19 mouse cellular contexts compared by ENCODE assay signal in genomic region chr19:56747878-56748277, GRCm38 (mm10). TPM values are rescaled to one million over a fixed set of nuclear protein-coding genes. Genes with fewer than 3 reads are reported as not detected.
A peak's percentile ranks its signal among the peaks of the same experiment; 100 is the strongest.
DNase-seq lines count a peak whose midpoint lies in the region; ATAC-seq and TF ChIP-seq lines count a peak whose summit lies in the region.
"Had no signal": no experiment of that assay in that cellular context is flagged by ENCODE, and none has a peak within 500 bp of the region (broad histone marks: within the 10 kb centered on the region; RNA-seq: fewer than 3 reads in every experiment).

No protein-coding gene starts in this region.

- H3K27me3 ChIP-seq in kidney, embryonic 14.5 days (ENCODE audit: control insufficient read depth, insufficient read depth, low read length), result no peaks in the 10 kb centered on the region; the same call in 1 of the 2 replicates
- H3K27me3 ChIP-seq in liver, postnatal 0 days (ENCODE audit: insufficient read depth, low read length), result no peaks in the 10 kb centered on the region
- H3K27me3 ChIP-seq in heart, postnatal 0 days (ENCODE audit: control insufficient read depth, insufficient read depth, low read length), result no peaks in the 10 kb centered on the region
- H3K27me3 ChIP-seq: heart, embryonic 15.5 days; limb, embryonic 12.5 days; lung, embryonic 15.5 days; neural tube, embryonic 15.5 days had no signal

- H3K36me3 ChIP-seq in kidney, embryonic 14.5 days (ENCODE audit: control insufficient read depth, insufficient read depth, low read length), result no peaks in the 10 kb centered on the region
- no peaks in the 10 kb centered on the region for H3K36me3 ChIP-seq in liver, postnatal 0 days (replicated peaks; ENCODE audit: insufficient read depth, low read length)
- H3K36me3 ChIP-seq in heart, postnatal 0 days (replicated peaks; ENCODE audit: control insufficient read depth, insufficient read depth, low read length), result no peaks in the 10 kb centered on the region
- H3K36me3 ChIP-seq: heart, embryonic 15.5 days; limb, embryonic 12.5 days; lung, embryonic 15.5 days; neural tube, embryonic 15.5 days had no signal

- no peak overlapping the region for H3K4me3 ChIP-seq in kidney, embryonic 14.5 days (ENCODE audit: low read length)
- H3K4me3 ChIP-seq in liver, postnatal 0 days (ENCODE audit: low read depth, low read length), result no peak overlapping the region
- no peak overlapping the region for H3K4me3 ChIP-seq in heart, postnatal 0 days (ENCODE audit: low read depth, low read length)
- H3K4me3 ChIP-seq: heart, embryonic 15.5 days; left cerebral cortex, adult 2 months; limb, embryonic 12.5 days; lung, embryonic 15.5 days; neural tube, embryonic 15.5 days had no signal

- no peak overlapping the region for H3K9ac ChIP-seq in kidney, embryonic 14.5 days (ENCODE audit: low read depth, low read length)
- H3K9ac ChIP-seq in liver, postnatal 0 days (replicated peaks), result no peak overlapping the region
- no peak overlapping the region for H3K9ac ChIP-seq in heart, postnatal 0 days (replicated peaks; ENCODE audit: low read depth, low read length)
- H3K9ac ChIP-seq: heart, embryonic 15.5 days; limb, embryonic 12.5 days; lung, embryonic 15.5 days; neural tube, embryonic 15.5 days had no signal

- no peak overlapping the region for H3K27ac ChIP-seq in kidney, embryonic 14.5 days (ENCODE audit: low read depth, low read length)
- no peak overlapping the region for H3K27ac ChIP-seq in liver, postnatal 0 days (ENCODE audit: low read depth)
- H3K27ac ChIP-seq in heart, postnatal 0 days (ENCODE audit: low read depth), result no peak overlapping the region
- H3K27ac ChIP-seq: heart, embryonic 15.5 days; hindbrain, postnatal 0 days; left cerebral cortex, adult 2 months; limb, embryonic 12.5 days; lung, embryonic 15.5 days; neural tube, embryonic 15.5 days had no signal

- no peaks in the 10 kb centered on the region for H3K9me3 ChIP-seq in kidney, embryonic 14.5 days (ENCODE audit: control insufficient read depth, low read length)
- H3K9me3 ChIP-seq in liver, postnatal 0 days (ENCODE audit: low read length), result no peaks in the 10 kb centered on the region
- H3K9me3 ChIP-seq in heart, postnatal 0 days (replicated peaks; ENCODE audit: control insufficient read depth, low read length), result no peaks in the 10 kb centered on the region
- H3K9me3 ChIP-seq: heart, embryonic 15.5 days; limb, embryonic 12.5 days; lung, embryonic 15.5 days; neural tube, embryonic 15.5 days had no signal

- DNase-seq in kidney, adult 9 months, result no peak
- DNase-seq in liver, postnatal 0 days, result no peak
- DNase-seq in liver, result no peak
- peak; percentile 49 for DNase-seq in brain, adult 2 months (ENCODE audit: low read depth, low spot score)
- DNase-seq in heart, postnatal 0 days (ENCODE audit: low spot score), result no peak
- DNase-seq in cerebellum, postnatal 36 days, result no peak
- DNase-seq: adrenal gland, postnatal 10 days; cerebellum, adult 9-11 months; kidney, adult 18-20 months had no signal

- no peaks in the 10 kb centered on the region for H3K4me1 ChIP-seq in kidney, embryonic 14.5 days (ENCODE audit: control insufficient read depth, insufficient read depth, low read length)
- no peaks in the 10 kb centered on the region for H3K4me1 ChIP-seq in liver, postnatal 0 days (ENCODE audit: insufficient read depth)
- H3K4me1 ChIP-seq in heart, postnatal 0 days (ENCODE audit: control insufficient read depth, insufficient read depth), result peaks cover 39% of the 10 kb centered on the region
- H3K4me1 ChIP-seq: lung, embryonic 15.5 days; neural tube, embryonic 15.5 days had no signal

- no peak for TF ChIP-seq EP300 in liver, postnatal 0 days (IDR thresholded peaks at IDR 0.05; ENCODE audit: low read depth)
- no peak for TF ChIP-seq EP300 in heart, postnatal 0 days (IDR thresholded peaks at IDR 0.05; ENCODE audit: low read depth)

- no peak overlapping the region for H3K4me2 ChIP-seq in kidney, embryonic 14.5 days (replicated peaks; ENCODE audit: low read depth, low read length)
- no peak overlapping the region for H3K4me2 ChIP-seq in liver, postnatal 0 days (ENCODE audit: low read depth, low read length)
- peak overlapping the region; percentile 24 for H3K4me2 ChIP-seq in heart, postnatal 0 days (ENCODE audit: low read depth, low read length)
- H3K4me2 ChIP-seq: heart, embryonic 15.5 days; limb, embryonic 12.5 days; lung, embryonic 15.5 days; neural tube, embryonic 15.5 days had no signal

- 52% methylated on average over 10 of the region's 10 CpGs for WGBS in kidney, embryonic 14.5 days
- WGBS in liver, postnatal 0 days (ENCODE audit: insufficient replicate concordance), result 71% methylated on average over 10 of the region's 10 CpGs
- WGBS in heart, postnatal 0 days, result 53% methylated on average over 10 of the region's 10 CpGs

- ATAC-seq in kidney, embryonic 14.5 days (ENCODE audit: low FRiP score, low TSS enrichment), result 0 out of 2 replicates have a peak, but pooled peaks have one; percentile 43
- ATAC-seq in liver, postnatal 0 days, result peak; percentile 20; the same call in 1 of the 2 replicates
- ATAC-seq in heart, postnatal 0 days (ENCODE audit: insufficient read depth, low read depth), result no peak
- ATAC-seq: CD4-positive, CD25-positive, alpha-beta regulatory T cell, adult 4 months; forebrain, embryonic 14.5 days; hindbrain, postnatal 0 days had no signal

- no peak for TF ChIP-seq CTCF in liver, postnatal 0 days (IDR thresholded peaks at IDR 0.05; ENCODE audit: low read depth)
- no peak for TF ChIP-seq CTCF in heart, postnatal 0 days (IDR thresholded peaks at IDR 0.05; ENCODE audit: low read depth)

RNA-seq across cellular contexts. Expression of gene Adrb1, which starts 25.9 kb away (rescaled TPM):
- 0.06 and 0.07 TPM in 2 replicates for polyA plus RNA-seq in kidney, embryonic 14.5 days (2014; fragmentation: Nextera tagmentation; extraction: Ambion mirVana)
- 0.47 and 0.63 TPM in 2 replicates for polyA plus RNA-seq in liver, postnatal 0 days (2015; fragmentation: Nextera tagmentation; extraction: Ambion mirVana)
- 30.2 and 31.3 TPM in 2 replicates for total RNA-seq in heart, postnatal 0 days (2014; rRNA removed; ENCODE audit: low replicate concordance)
- 10.9 and 11.7 TPM in 2 replicates for polyA plus RNA-seq in heart, postnatal 0 days (2015; fragmentation: Nextera tagmentation; extraction: Ambion mirVana)
- total RNA-seq: gastrocnemius, adult 18-20 months had no signal
- polyA plus RNA-seq: CD4-positive, CD25-positive, alpha-beta regulatory T cell, adult 4 months had no signal
